Mouse (Mus musculus) small intestine, adult 2 months (tissue): ENCODE results near the gene Ranbp3l. TPM values are rescaled to one million over a fixed set of nuclear protein-coding genes. Genes with fewer than 3 reads are reported as not detected.

Source experiments
- H3K27ac ChIP-seq: fragments of 200-500 bp; 2 replicates; pipeline ENCODE4 v1.5.1; 2012; ENCODE audit warnings: low read depth, low read length, control low read depth, inconsistent platforms; ENCODE audit not compliant: insufficient read depth
- H3K27me3 ChIP-seq: fragments of 200-500 bp; 2 replicates; pipeline ENCODE4 v1.6.1; 2012; ENCODE audit warnings: mild to moderate bottlenecking, moderate library complexity, low read length, inconsistent platforms; ENCODE audit not compliant: control insufficient read depth, insufficient read depth
- H3K36me3 ChIP-seq: fragments of 200-500 bp; 2 replicates; pipeline ENCODE4 v1.6.1; 2012; ENCODE audit warnings: mild to moderate bottlenecking, low read length, control low read depth, inconsistent platforms; ENCODE audit not compliant: control insufficient read depth, insufficient read depth
- H3K4me1 ChIP-seq: fragments of 200-500 bp; 2 replicates; pipeline ENCODE4 v1.6.1; 2012; ENCODE audit warnings: low read length, inconsistent platforms, mixed read lengths; ENCODE audit not compliant: control insufficient read depth, insufficient read depth, insufficient read length
- H3K4me3 ChIP-seq: fragments of 200-500 bp; 2 replicates; pipeline ENCODE4 v1.5.1; 2012; ENCODE audit warnings: low read depth, mild to moderate bottlenecking, control low read depth, inconsistent platforms, low read length, moderate library complexity
- CTCF ChIP-seq: fragments of 200-500 bp; IDR thresholded peaks from 2 replicates; pipeline ENCODE4 v1.5.1; 2012; ENCODE audit warnings: low read depth, mild to moderate bottlenecking, control low read depth, inconsistent platforms, low read length, moderate library complexity, mixed read lengths; ENCODE audit not compliant: insufficient replicate concordance, insufficient read length; ENCODE audit errors: extremely low read depth
- POLR2A ChIP-seq: fragments of 200-500 bp; IDR thresholded peaks from 2 replicates; pipeline ENCODE4 v1.6.1; 2012; ENCODE audit warnings: low read depth, mild to moderate bottlenecking, control low read depth, inconsistent platforms, low read length, moderate library complexity
- WGBS: fragments of 180-500 bp; shearing (Covaris S2); methylation state at CpG from one replicate; pipeline ENCODE4 v1.1.7; 2018; 5-methylcytosine and 5-hydroxymethylcytosine counted together
- polyA plus RNA-seq: library from polyadenylated mRNA; depleted of rRNA; stranded (reverse); fragments of >200 nt; gene quantifications from 2 replicates; pipeline ENCODE4 v1.2.3, GENCODE M21; 2012

Ranbp3l gene
- polyA plus RNA-seq, 1 experiment, result not detected

DNA sequence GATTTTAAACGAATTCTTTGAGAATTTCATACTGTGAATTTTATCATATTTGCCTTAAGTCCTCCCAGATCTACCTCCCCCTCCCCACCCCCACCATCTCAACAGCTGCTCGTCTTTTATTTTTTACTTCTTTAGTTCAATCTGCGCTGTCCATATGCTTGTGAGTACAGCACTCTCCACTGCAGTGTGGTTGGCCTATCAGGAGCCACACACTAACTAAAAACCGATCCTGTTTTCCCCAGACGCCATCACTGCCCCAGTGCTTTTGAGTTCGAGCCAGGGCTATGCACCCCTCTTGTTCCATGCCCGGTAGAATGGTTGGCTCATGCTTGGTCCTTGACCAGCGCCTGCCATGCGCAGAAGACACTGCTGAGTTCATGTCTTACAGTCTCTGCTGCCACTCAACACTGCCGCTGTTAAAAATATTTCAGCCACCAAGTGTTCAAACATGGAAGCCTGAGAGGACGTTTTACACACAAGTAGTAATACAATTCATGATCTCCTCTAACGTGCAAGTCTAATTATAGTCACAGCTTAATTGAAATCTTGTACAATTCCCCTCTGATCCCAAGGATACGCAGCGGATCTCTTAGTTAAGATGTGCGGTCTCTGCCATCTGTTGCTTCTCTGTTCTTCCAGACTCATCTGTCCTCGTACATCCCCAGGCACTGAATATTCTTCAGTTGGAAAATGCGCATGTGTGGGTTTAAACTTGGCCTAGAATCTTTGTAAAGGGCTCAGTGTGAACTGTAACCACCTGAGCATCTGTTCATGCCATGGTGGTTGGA, 120.3 kb downstream of the Ranbp3l start:
- TF ChIP-seq POLR2A, result no peak
- TF ChIP-seq CTCF, result no peak
- Histone ChIP-seq H3K27ac (peak overlapping the region; percentile 79), H3K27me3 (no peaks in the 10 kb centered on the region)

DNA sequence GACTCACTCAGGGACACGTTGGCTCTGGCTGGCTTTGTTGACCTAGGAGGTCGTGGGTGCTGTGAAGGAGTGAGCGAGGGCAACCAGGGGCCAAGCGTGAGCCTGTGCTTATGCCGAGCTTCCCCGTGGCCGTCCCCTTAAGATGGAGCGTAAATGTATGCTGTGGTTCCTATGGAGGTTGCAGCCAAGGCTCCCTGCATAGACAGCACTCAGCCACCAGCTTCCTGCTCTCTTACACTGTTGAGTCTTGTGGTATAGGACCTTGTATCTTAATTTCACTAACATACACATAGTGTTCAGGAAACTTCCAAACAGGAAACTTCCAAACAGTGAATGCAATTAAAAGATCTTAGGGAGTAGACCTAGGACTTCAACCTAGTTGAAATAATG, 120.9 kb downstream of the Ranbp3l start:
- Histone ChIP-seq H3K27me3 (no peaks in the 10 kb centered on the region), H3K36me3 (peaks cover 11% of the 10 kb centered on the region), H3K27ac (peak overlapping the region; percentile 79), H3K4me1 (peaks cover 13% of the 10 kb centered on the region), H3K4me3 (no peak overlapping the region)
- TF ChIP-seq POLR2A (no peak), CTCF (no peak)
- WGBS, result 31% methylated on average over 8 of the region's 8 CpGs

More for the DNA sequence above, 120.3 kb downstream of the Ranbp3l start:
- Histone ChIP-seq H3K4me1 (peaks cover 13% of the 10 kb centered on the region), H3K36me3 (peaks cover 7% of the 10 kb centered on the region; the same call in 1 of the 2 replicates), H3K4me3 (no peak overlapping the region)
- 74% methylated on average over 17 of the region's 17 CpGs for WGBS

DNA sequence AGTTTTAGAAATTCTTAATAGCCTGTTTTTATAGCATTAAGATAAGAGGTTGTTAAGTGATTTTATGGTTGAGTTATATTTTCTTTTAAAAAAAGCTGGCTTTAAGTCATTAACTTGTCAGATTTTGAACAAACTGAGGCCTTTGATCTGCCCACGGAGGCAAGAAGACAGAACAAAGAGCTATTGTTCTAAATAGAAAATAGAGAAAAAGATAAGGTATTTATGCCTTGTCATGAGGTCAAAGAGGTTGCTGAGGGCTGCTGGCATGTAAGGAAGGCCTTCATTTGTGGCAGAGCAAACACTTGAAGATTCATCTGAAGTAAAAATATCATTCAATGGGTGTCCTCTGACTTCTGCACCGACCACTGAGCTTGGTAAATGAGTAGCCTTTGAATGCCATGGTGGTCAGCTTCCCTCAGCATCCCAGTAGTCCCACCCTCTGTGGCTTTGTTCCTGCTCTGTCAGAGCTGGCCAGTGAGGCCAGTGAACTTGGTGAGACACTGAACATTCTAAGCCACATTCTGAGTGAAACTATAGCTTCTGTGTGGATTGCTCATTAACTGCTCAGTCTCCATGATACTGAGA, 121.5 kb downstream of the Ranbp3l start:
- H3K4me1 ChIP-seq, result peaks cover 16% of the 10 kb centered on the region
- peak overlapping the region; percentile 74 for H3K27ac ChIP-seq
- peaks cover 11% of the 10 kb centered on the region for H3K36me3 ChIP-seq
- 14% methylated on average over 2 of the region's 2 CpGs for WGBS
- TF ChIP-seq CTCF, result no peak
- no peak for TF ChIP-seq POLR2A
- H3K4me3 ChIP-seq, result no peak overlapping the region
- H3K27me3 ChIP-seq, result no peaks in the 10 kb centered on the region

- Histone ChIP-seq H3K36me3 (peaks cover 11% of the 10 kb centered on the region), H3K4me3 (no peak overlapping the region), H3K27me3 (no peaks in the 10 kb centered on the region), H3K4me1 (peaks cover 20% of the 10 kb centered on the region), H3K27ac (no peak overlapping the region)
- WGBS, result 37% methylated on average over 5 of the region's 5 CpGs
- no peak for TF ChIP-seq POLR2A
- TF ChIP-seq CTCF, result no peak
These were observed 122.9 kb downstream of the Ranbp3l start for GRCm38 (mm10) chr15:9090662-9091061.

- Histone ChIP-seq H3K27me3 (no peaks in the 10 kb centered on the region), H3K4me3 (peak overlapping the region; percentile 37), H3K27ac (no peak overlapping the region; the same call in 1 of the 2 replicates), H3K36me3 (peaks cover 14% of the 10 kb centered on the region), H3K4me1 (peaks cover 13% of the 10 kb centered on the region)
- WGBS, result 49% methylated on average over 11 of the region's 11 CpGs
- TF ChIP-seq POLR2A (no peak), CTCF (no peak)
These were observed 126.0 kb downstream of the Ranbp3l start for GRCm38 (mm10) chr15:9093598-9094365.

DNA sequence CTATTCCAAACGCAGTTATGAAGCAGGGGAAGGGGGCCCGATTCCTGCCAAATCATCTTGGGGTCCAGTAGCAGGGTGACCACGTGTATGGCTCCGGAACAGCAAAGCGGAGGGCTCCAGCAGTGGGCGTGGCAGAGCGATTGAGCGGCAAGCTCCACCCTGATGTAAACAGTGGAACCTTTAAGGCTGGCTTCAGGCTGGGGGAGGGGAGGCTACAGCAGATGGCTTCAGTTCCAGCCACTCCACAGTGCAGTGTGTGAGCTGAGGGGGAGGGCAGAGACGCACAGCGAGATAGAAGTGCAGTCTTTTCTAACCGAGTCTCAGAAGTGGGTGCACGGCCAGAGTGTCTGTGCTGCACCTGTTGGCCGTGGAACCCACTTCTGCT, 126.6 kb downstream of the Ranbp3l start:
- Histone ChIP-seq H3K36me3 (peaks cover 16% of the 10 kb centered on the region), H3K27ac (no peak overlapping the region; the same call in 1 of the 2 replicates), H3K4me1 (peaks cover 10% of the 10 kb centered on the region), H3K4me3 (peak overlapping the region; percentile 37), H3K27me3 (no peaks in the 10 kb centered on the region)
- 19% methylated on average over 13 of the region's 13 CpGs for WGBS
- TF ChIP-seq CTCF, result no peak
- TF ChIP-seq POLR2A, result no peak

DNA sequence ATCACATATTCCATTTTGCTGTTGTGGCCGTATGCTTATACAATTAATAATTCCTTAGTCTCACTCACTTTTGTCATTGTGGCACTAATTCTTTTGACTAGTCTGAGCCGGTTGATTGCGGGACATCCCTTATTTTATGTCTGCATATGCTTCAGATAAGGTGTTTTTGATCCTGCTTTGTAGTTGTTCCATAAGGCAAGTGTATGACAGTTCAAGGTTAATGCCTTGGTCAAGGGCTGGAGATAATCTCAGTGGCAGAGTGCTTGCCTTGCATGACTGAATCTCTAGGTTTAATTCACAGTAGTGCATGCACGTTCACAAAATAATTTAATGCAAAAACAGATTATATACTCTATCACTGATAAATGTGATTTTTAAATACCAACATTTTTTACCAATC, 129.1 kb downstream of the Ranbp3l start:
- no peak for TF ChIP-seq POLR2A
- TF ChIP-seq CTCF, result no peak
- H3K27me3 ChIP-seq, result no peaks in the 10 kb centered on the region
- 69% methylated on average over 4 of the region's 4 CpGs for WGBS
- H3K4me1 ChIP-seq, result peaks cover 7% of the 10 kb centered on the region
- H3K4me3 ChIP-seq, result no peak overlapping the region
- H3K27ac ChIP-seq, result no peak overlapping the region
- H3K36me3 ChIP-seq, result peaks cover 29% of the 10 kb centered on the region
